Mouse (Mus musculus) heart, embryonic 10.5 days (tissue): Measurements from ENCODE around the gene Nmnat2. TPM values are rescaled to one million over a fixed set of nuclear protein-coding genes. Genes with fewer than 3 reads are reported as not detected.
"Not testable (repeated sequence)": the region's sequence is repeated elsewhere in the genome, so short reads cannot be mapped to it uniquely, and the experiment has no call there.

Source experiments
- DNase-seq: peaks from one replicate; pipeline ENCODE4 v3.0.0-alpha.2; 2017; ENCODE audit warnings: low spot score
- H3K27ac ChIP-seq: fragments of 300-500 bp; sonication (generic); 2 replicates; pipeline ENCODE4 v1.5.1; 2016; ENCODE audit warnings: mild to moderate bottlenecking
- H3K27me3 ChIP-seq: fragments of 300-500 bp; sonication (generic); 2 replicates; pipeline ENCODE4 v1.6.1; 2016; ENCODE audit warnings: mild to moderate bottlenecking; ENCODE audit not compliant: poor library complexity, insufficient read depth, severe bottlenecking
- H3K36me3 ChIP-seq: fragments of 300-500 bp; sonication (generic); 2 replicates; pipeline ENCODE4 v1.6.1; 2016; ENCODE audit warnings: mild to moderate bottlenecking, moderate library complexity
- H3K4me1 ChIP-seq: fragments of 300-500 bp; sonication (generic); 2 replicates; pipeline ENCODE4 v1.6.1; 2016; ENCODE audit warnings: mild to moderate bottlenecking
- H3K4me3 ChIP-seq: fragments of 300-500 bp; sonication (generic); 2 replicates; pipeline ENCODE4 v1.5.1; 2016; ENCODE audit warnings: mild to moderate bottlenecking, moderate library complexity
- H3K9me3 ChIP-seq: fragments of 300-500 bp; sonication (generic); 2 replicates; pipeline ENCODE4 v1.6.1; 2016; ENCODE audit warnings: mild to moderate bottlenecking, moderate library complexity
- WGBS: fragments of 180-500 bp; shearing (Covaris S2); methylation state at CpG from one replicate; pipeline ENCODE4 v1.1.7; 2016; 5-methylcytosine and 5-hydroxymethylcytosine counted together
- polyA plus RNA-seq: library from polyadenylated mRNA; unstranded; fragments of >200 nt; fragmentation: Nextera tagmentation; extraction: Ambion mirVana; gene quantifications from 2 replicates; pipeline ENCODE4 v1.2.1, GENCODE M21; 2016

Nmnat2 gene
- polyA plus RNA-seq, 1 experiment from 2014 or later, result 1.0 TPM

- peaks cover 52% of the 10 kb centered on the region for H3K27me3 ChIP-seq
These were observed 120.4 kb downstream of the Nmnat2 start for GRCm38 (mm10) chr1:153075087-153075736.

GRCm38 (mm10) chr1:153075955-153076354 lies 121.2 kb downstream of the Nmnat2 start:
- Histone ChIP-seq H3K36me3 (no peaks in the 10 kb centered on the region), H3K27me3 (peaks cover 51% of the 10 kb centered on the region), H3K27ac (no peak overlapping the region), H3K9me3 (no peaks in the 10 kb centered on the region), H3K4me3 (no peak overlapping the region), H3K4me1 (peaks cover 10% of the 10 kb centered on the region)
- no peak for DNase-seq
- 54% methylated on average over 6 of the region's 6 CpGs for WGBS

More at GRCm38 (mm10) chr1:153075087-153075736, 120.4 kb downstream of the Nmnat2 start:
- H3K9me3 ChIP-seq, result no peaks in the 10 kb centered on the region
- DNase-seq, result no peak
- no peak overlapping the region for H3K27ac ChIP-seq
- no peak overlapping the region for H3K4me3 ChIP-seq
- no peaks in the 10 kb centered on the region for H3K36me3 ChIP-seq
- peaks cover 10% of the 10 kb centered on the region for H3K4me1 ChIP-seq
- 82% methylated on average over 3 of the region's 3 CpGs for WGBS

- not testable (repeated sequence) for H3K27ac ChIP-seq, DNase-seq, H3K4me3 ChIP-seq, H3K36me3 ChIP-seq, H3K27me3 ChIP-seq, H3K9me3 ChIP-seq
- peaks cover 11% of the 10 kb centered on the region for H3K4me1 ChIP-seq
- 73% methylated on average over 10 of the region's 14 CpGs for WGBS
These were observed 128.4 kb downstream of the Nmnat2 start for GRCm38 (mm10) chr1:153083233-153083632.

GRCm38 (mm10) chr1:153084191-153084590 lies 129.4 kb downstream of the Nmnat2 start:
- H3K27ac ChIP-seq, result no peak overlapping the region
- H3K36me3 ChIP-seq, result no peaks in the 10 kb centered on the region
- no peak for DNase-seq
- no peak overlapping the region for H3K4me3 ChIP-seq
- H3K4me1 ChIP-seq, result peaks cover 11% of the 10 kb centered on the region
- WGBS, result 31% methylated on average over 6 of the region's 6 CpGs
- H3K9me3 ChIP-seq, result no peaks in the 10 kb centered on the region
- H3K27me3 ChIP-seq, result no peaks in the 10 kb centered on the region

- Histone ChIP-seq H3K4me1 (peaks cover 11% of the 10 kb centered on the region), H3K4me3 (no peak overlapping the region), H3K27ac (no peak overlapping the region), H3K9me3 (no peaks in the 10 kb centered on the region), H3K36me3 (no peaks in the 10 kb centered on the region), H3K27me3 (no peaks in the 10 kb centered on the region)
- 64% methylated on average over 5 of the region's 5 CpGs for WGBS
- no peak for DNase-seq
These were observed 130.4 kb downstream of the Nmnat2 start for GRCm38 (mm10) chr1:153085198-153085597.

GRCm38 (mm10) chr1:153087771-153088170 lies 133.0 kb downstream of the Nmnat2 start:
- peaks cover 32% of the 10 kb centered on the region for H3K4me1 ChIP-seq
- H3K4me3 ChIP-seq, result no peak overlapping the region
- H3K9me3 ChIP-seq, result no peaks in the 10 kb centered on the region
- H3K27me3 ChIP-seq, result no peaks in the 10 kb centered on the region
- no peak for DNase-seq
- no peaks in the 10 kb centered on the region for H3K36me3 ChIP-seq
- H3K27ac ChIP-seq, result no peak overlapping the region
- 76% methylated on average over 5 of the region's 5 CpGs for WGBS

GRCm38 (mm10) chr1:153090081-153090480 lies 135.3 kb downstream of the Nmnat2 start:
- Histone ChIP-seq H3K36me3 (no peaks in the 10 kb centered on the region), H3K4me1 (peaks cover 31% of the 10 kb centered on the region), H3K27me3 (no peaks in the 10 kb centered on the region; the same call in 1 of the 2 replicates), H3K9me3 (no peaks in the 10 kb centered on the region), H3K4me3 (no peak overlapping the region), H3K27ac (no peak overlapping the region)
- 76% methylated on average over 2 of the region's 2 CpGs for WGBS
- no peak for DNase-seq

GRCm38 (mm10) chr1:153090807-153091206 lies 136.0 kb downstream of the Nmnat2 start:
- Histone ChIP-seq H3K4me1 (peaks cover 30% of the 10 kb centered on the region), H3K9me3 (no peaks in the 10 kb centered on the region), H3K27me3 (no peaks in the 10 kb centered on the region; the same call in 1 of the 2 replicates), H3K36me3 (no peaks in the 10 kb centered on the region), H3K27ac (no peak overlapping the region), H3K4me3 (no peak overlapping the region)
- no peak for DNase-seq
- whole genome bisulfite sequencing, result 55% methylated on average over 4 of the region's 4 CpGs

GRCm38 (mm10) chr1:153091438-153092236 lies 136.8 kb downstream of the Nmnat2 start:
- H3K9me3 ChIP-seq, result no peaks in the 10 kb centered on the region
- peaks cover 38% of the 10 kb centered on the region for H3K4me1 ChIP-seq
- H3K27ac ChIP-seq, result peak overlapping the region; percentile 24
- H3K27me3 ChIP-seq, result no peaks in the 10 kb centered on the region; the same call in 1 of the 2 replicates
- DNase-seq, result no peak
- no peaks in the 10 kb centered on the region for H3K36me3 ChIP-seq
- WGBS, result 15% methylated on average over 9 of the region's 9 CpGs
- peak overlapping the region; percentile 20; the same call in 1 of the 2 replicates for H3K4me3 ChIP-seq

- no peaks in the 10 kb centered on the region; the same call in 1 of the 2 replicates for H3K27me3 ChIP-seq
- DNase-seq, result no peak
- 53% methylated on average over 5 of the region's 5 CpGs for WGBS
- no peaks in the 10 kb centered on the region for H3K9me3 ChIP-seq
- peak overlapping the region; percentile 24; the same call in 1 of the 2 replicates for H3K27ac ChIP-seq
- H3K4me3 ChIP-seq, result peak overlapping the region; percentile 20; the same call in 1 of the 2 replicates
- peaks cover 42% of the 10 kb centered on the region for H3K4me1 ChIP-seq
- no peaks in the 10 kb centered on the region for H3K36me3 ChIP-seq
These were observed 137.6 kb downstream of the Nmnat2 start for GRCm38 (mm10) chr1:153092237-153092975.

- no peaks in the 10 kb centered on the region; the same call in 1 of the 2 replicates for H3K27me3 ChIP-seq
- H3K4me3 ChIP-seq, result no peak overlapping the region
- no peak overlapping the region for H3K27ac ChIP-seq
- 55% methylated on average over 5 of the region's 5 CpGs for WGBS
- DNase-seq, result no peak
- H3K9me3 ChIP-seq, result no peaks in the 10 kb centered on the region
- H3K36me3 ChIP-seq, result no peaks in the 10 kb centered on the region
- peaks cover 43% of the 10 kb centered on the region for H3K4me1 ChIP-seq
These were observed 138.4 kb downstream of the Nmnat2 start for GRCm38 (mm10) chr1:153093172-153093571.

GRCm38 (mm10) chr1:153093581-153093980 lies 138.8 kb downstream of the Nmnat2 start:
- Histone ChIP-seq H3K4me3 (no peak overlapping the region), H3K27ac (0 out of 2 replicates have a peak overlapping the region, but pooled peaks have one; percentile 22), H3K9me3 (no peaks in the 10 kb centered on the region), H3K36me3 (no peaks in the 10 kb centered on the region), H3K27me3 (no peaks in the 10 kb centered on the region; the same call in 1 of the 2 replicates), H3K4me1 (peaks cover 47% of the 10 kb centered on the region)
- 57% methylated on average over 4 of the region's 4 CpGs for WGBS
- no peak for DNase-seq
